Mouse (Mus musculus) stomach, postnatal 0 days (tissue): ENCODE results near the gene Vsig8.

Experiments
- CTCF ChIP-seq: IDR thresholded peaks from 2 replicates; pipeline ENCODE4 v1.5.1; 2016; ENCODE audit warnings: antibody characterized with exemption, low read depth, mild to moderate bottlenecking, moderate library complexity
- EP300 ChIP-seq: optimal IDR thresholded peaks from 2 replicates; pipeline ENCODE3; 2016; ENCODE audit warnings: antibody characterized with exemption

DNA sequence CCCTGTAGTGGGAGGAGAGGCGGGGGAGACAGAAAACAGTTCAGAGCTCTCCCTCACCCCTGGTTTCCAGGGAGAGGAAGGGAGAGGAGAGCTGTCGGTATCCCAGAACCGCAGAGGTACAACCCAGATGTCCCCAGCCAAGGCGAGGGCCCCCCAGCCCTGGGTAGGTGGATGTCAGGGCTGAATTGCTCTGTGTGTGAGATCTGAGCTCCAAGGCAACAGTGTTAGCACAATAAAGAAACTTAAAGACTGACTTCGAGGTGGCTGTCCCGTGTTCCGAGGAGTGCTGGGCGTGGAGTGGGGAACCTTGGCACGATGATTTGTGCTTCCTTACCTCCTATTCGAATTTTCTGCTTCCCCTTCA is 7.7 kb downstream of the Vsig8 start:
- TF ChIP-seq CTCF: no peak
- TF ChIP-seq EP300: no peak
